Mouse (Mus musculus) cerebellum, adult 2 months (tissue): Measurements from ENCODE around the gene Gli3.

Experiments
- CTCF ChIP-seq: fragments of 200-500 bp; IDR thresholded peaks from 2 replicates; pipeline ENCODE4 v1.5.1; 2011; ENCODE audit warnings: low read depth, mild to moderate bottlenecking, control low read depth, low read length, moderate library complexity, borderline replicate concordance; ENCODE audit not compliant: insufficient read depth
- POLR2A ChIP-seq: fragments of 200-500 bp; IDR thresholded peaks from 2 replicates; pipeline ENCODE4 v1.6.1; 2011; ENCODE audit warnings: low read length, control low read depth, borderline replicate concordance; ENCODE audit not compliant: insufficient read depth

- TF ChIP-seq POLR2A (no peak), CTCF (no peak)
Observed at GRCm38 (mm10) chr13:15520353-15520752, 57.3 kb downstream of the Gli3 start.
